Mouse (Mus musculus) embryo, embryonic 11.5 days (tissue): ENCODE measurements around the gene Crisp3.
"Not testable (repeated sequence)": the region's sequence is repeated elsewhere in the genome, so short reads cannot be mapped to it uniquely, and the experiment has no call there.

Experiments
- DNase-seq: peaks from one replicate; pipeline ENCODE4 v3.0.0-alpha.2; 2012; ENCODE audit warnings: low read depth, low spot score

Gene Crisp3

GRCm38 (mm10) chr17:40242135-40242534 lies at the start of gene Crisp3:
Gene Crisp3, minus strand, starts transcription at chr17:40242288.
- no peak for DNase-seq

GRCm38 (mm10) chr17:40285435-40285834 lies 43.3 kb upstream of the Crisp3 start:
- DNase-seq = no peak

GRCm38 (mm10) chr17:40275519-40275918 lies 33.4 kb upstream of the Crisp3 start:
- DNase-seq = no peak

GRCm38 (mm10) chr17:40274906-40275470 lies 32.9 kb upstream of the Crisp3 start:
- no peak for DNase-seq

- DNase-seq = no peak
Observed at GRCm38 (mm10) chr17:40252487-40252886, 10.4 kb upstream of the Crisp3 start.

- DNase-seq = no peak
Observed at GRCm38 (mm10) chr17:40208540-40208939, 33.5 kb downstream of the Crisp3 start, which contains the start of gene Pgk2. Gene Pgk2, minus strand, starts transcription at chr17:40208640.

- DNase-seq = not testable (repeated sequence)
Observed at GRCm38 (mm10) chr17:40201803-40202202, 40.3 kb downstream of the Crisp3 start.

GRCm38 (mm10) chr17:40190192-40190591 lies 51.9 kb downstream of the Crisp3 start:
- not testable (repeated sequence) for DNase-seq
